Mouse (Mus musculus) lung, embryonic 16.5 days (tissue): ENCODE data around the gene P2ry12. TPM values are rescaled to one million over a fixed set of nuclear protein-coding genes. Genes with fewer than 3 reads are reported as not detected.

Source experiments
- ATAC-seq: fragments of 200-750 bp; cut with Nextera tagmentation; 2 replicates; pipeline ENCODE4 v1.8.0; 2017; ENCODE audit warnings: low read depth, mild to moderate bottlenecking, moderate library complexity
- H3K27ac ChIP-seq: fragments of 300-500 bp; sonication (generic); 2 replicates; pipeline ENCODE4 v1.5.1; 2014; ENCODE audit warnings: mild to moderate bottlenecking, control low read depth, low read length
- H3K27me3 ChIP-seq: fragments of 300-500 bp; sonication (generic); 2 replicates; pipeline ENCODE4 v1.6.1; 2014; ENCODE audit warnings: low read depth, low read length, mixed read lengths; ENCODE audit not compliant: control insufficient read depth, insufficient read depth
- H3K36me3 ChIP-seq: fragments of 300-500 bp; sonication (generic); 2 replicates; pipeline ENCODE4 v1.6.1; 2014; ENCODE audit warnings: low read length; ENCODE audit not compliant: control insufficient read depth, insufficient read depth
- H3K4me1 ChIP-seq: fragments of 300-500 bp; sonication (generic); replicated peaks from 2 replicates; pipeline ENCODE4 v1.6.1; 2014; ENCODE audit warnings: low read length, mixed read lengths; ENCODE audit not compliant: control insufficient read depth, insufficient read depth
- H3K4me2 ChIP-seq: fragments of 300-500 bp; sonication (generic); 2 replicates; pipeline ENCODE4 v1.6.1; 2014; ENCODE audit warnings: low read depth, low read length, control low read depth
- H3K4me3 ChIP-seq: fragments of 300-500 bp; sonication (generic); 2 replicates; pipeline ENCODE4 v1.5.1; 2014; ENCODE audit warnings: mild to moderate bottlenecking, low read length, control low read depth
- H3K9ac ChIP-seq: fragments of 300-500 bp; sonication (generic); 2 replicates; pipeline ENCODE4 v1.6.1; 2014; ENCODE audit warnings: low read length, control low read depth
- H3K9me3 ChIP-seq: fragments of 300-500 bp; sonication (generic); 2 replicates; pipeline ENCODE4 v1.6.1; 2016; ENCODE audit warnings: low read length; ENCODE audit not compliant: control insufficient read depth
- WGBS: fragments of 180-500 bp; shearing (Covaris S2); extraction: QIAGEN DNeasy Blood & Tissue Kit; methylation state at CpG from one replicate; pipeline ENCODE4 v1.1.7; 2014; 5-methylcytosine and 5-hydroxymethylcytosine counted together
- polyA plus RNA-seq: library from polyadenylated mRNA; unstranded; fragments of >200 nt; fragmentation: Nextera tagmentation; extraction: Ambion mirVana; gene quantifications from 2 replicates; pipeline ENCODE4 v1.2.1, GENCODE M21; 2015

The P2ry12 gene
- polyA plus RNA-seq, 1 experiment from 2014 or later, result 2.1 TPM

DNA sequence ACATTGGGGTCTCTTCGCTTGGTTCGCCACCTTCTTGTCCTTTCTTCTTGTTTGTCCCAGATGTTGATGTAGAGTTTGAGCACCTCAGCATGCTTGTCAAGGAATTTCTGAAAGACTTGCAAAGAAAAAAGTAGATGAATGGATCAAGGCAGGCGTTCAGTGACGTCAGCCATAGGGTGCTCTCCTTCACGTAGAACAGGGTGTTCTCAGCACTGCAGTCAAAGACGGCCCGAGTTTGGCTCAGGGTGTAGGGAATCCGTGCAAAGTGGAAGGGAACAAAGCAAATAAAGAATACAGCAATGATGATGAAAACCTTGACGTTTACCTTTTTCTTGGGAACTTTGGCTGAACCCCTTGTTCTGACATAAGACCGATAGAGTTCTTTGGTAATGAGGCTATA, 45.5 kb downstream of the P2ry12 start:
- no peak for ATAC-seq
- Histone ChIP-seq H3K27me3 (no peaks in the 10 kb centered on the region), H3K9me3 (no peaks in the 10 kb centered on the region), H3K27ac (no peak overlapping the region), H3K4me2 (no peak overlapping the region), H3K9ac (no peak overlapping the region), H3K4me1 (peaks cover 6% of the 10 kb centered on the region; the same call in 1 of the 2 replicates), H3K4me3 (no peak overlapping the region), H3K36me3 (no peaks in the 10 kb centered on the region)
- 79% methylated on average over 10 of the region's 10 CpGs for WGBS

DNA sequence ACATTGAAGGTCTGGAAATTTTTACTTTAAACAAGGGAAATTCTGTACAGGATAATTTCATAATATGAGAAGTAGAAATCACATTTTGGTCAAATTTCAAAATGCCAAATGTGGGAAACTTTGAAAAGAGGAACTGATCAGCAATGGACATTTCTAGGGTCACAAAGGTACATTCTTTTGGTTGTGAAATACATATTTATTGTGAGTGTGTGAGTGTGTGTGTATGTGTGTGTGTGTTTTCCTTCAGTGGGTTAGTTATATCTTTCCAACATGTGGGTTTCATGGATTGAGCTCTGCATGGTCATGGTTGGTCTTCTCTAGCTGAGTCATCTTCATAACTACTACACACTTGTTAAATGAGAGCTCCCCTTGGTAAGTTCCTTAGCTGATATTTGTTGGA, 50.3 kb downstream of the P2ry12 start:
- Histone ChIP-seq H3K9ac (no peak overlapping the region), H3K36me3 (no peaks in the 10 kb centered on the region), H3K9me3 (no peaks in the 10 kb centered on the region), H3K4me2 (no peak overlapping the region), H3K4me3 (no peak overlapping the region), H3K4me1 (peaks cover 3% of the 10 kb centered on the region; the same call in 1 of the 2 replicates), H3K27me3 (no peaks in the 10 kb centered on the region), H3K27ac (no peak overlapping the region)
- ATAC-seq, result no peak

DNA sequence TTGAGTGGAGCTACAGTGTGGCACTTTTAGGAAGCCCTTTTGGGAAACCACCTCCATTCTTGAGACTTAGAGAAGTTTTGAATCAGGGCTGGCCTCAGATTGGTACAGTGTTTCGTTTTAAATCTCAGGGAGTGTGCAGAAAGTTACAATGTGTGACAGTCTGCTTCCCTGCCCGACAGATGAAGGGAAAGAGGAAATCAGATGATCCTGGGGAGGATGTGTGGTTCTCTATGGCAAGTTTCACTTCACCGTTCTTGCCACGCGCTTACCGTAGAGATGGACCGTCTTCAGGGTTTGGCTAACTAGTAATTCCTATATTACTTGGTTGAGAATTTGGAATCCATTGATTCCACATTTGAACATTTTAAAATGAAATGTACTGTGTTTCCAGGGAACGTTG, 50.9 kb downstream of the P2ry12 start:
- H3K4me3 ChIP-seq, result no peak overlapping the region
- H3K36me3 ChIP-seq, result no peaks in the 10 kb centered on the region
- ATAC-seq, result no peak
- no peaks in the 10 kb centered on the region for H3K27me3 ChIP-seq
- WGBS, result 91% methylated on average over 8 of the region's 8 CpGs
- H3K4me1 ChIP-seq, result peaks cover 3% of the 10 kb centered on the region; the same call in 1 of the 2 replicates
- no peak overlapping the region for H3K27ac ChIP-seq
- H3K9ac ChIP-seq, result no peak overlapping the region
- no peaks in the 10 kb centered on the region for H3K9me3 ChIP-seq
- H3K4me2 ChIP-seq, result no peak overlapping the region

DNA sequence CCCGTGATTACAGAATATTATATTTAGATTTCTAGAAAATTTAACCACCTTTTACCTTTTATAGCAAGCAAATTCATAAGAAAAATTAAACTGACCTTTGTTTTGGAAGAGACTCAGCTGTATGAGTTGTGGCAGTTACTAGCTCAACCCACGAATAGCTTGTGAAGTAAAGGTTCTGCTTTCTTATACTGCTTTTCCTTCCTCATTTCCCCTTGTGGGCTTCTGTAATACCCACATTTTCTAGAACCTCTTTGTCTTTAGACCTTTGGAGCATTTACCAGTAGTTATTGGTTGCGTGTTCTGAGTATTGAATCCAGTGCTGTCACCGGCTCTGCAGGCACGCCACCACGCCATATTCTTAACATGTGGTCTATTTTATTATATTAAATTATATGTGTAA, 51.9 kb downstream of the P2ry12 start, which contains the start of gene P2ry13:
Gene P2ry13, minus strand, starts transcription at position 156 of the 400 bp plus-strand sequence.
- H3K36me3 ChIP-seq, result no peaks in the 10 kb centered on the region
- peaks cover 3% of the 10 kb centered on the region; the same call in 1 of the 2 replicates for H3K4me1 ChIP-seq
- no peak for ATAC-seq
- WGBS, result 88% methylated on average over 6 of the region's 6 CpGs
- H3K9ac ChIP-seq, result no peak within 1 kb of the TSS
- no peaks in the 10 kb centered on the region for H3K9me3 ChIP-seq
- no peaks in the 10 kb centered on the region for H3K27me3 ChIP-seq
- H3K27ac ChIP-seq, result no peak within 1 kb of the TSS
- no peak within 1 kb of the TSS for H3K4me3 ChIP-seq
- no peak within 1 kb of the TSS for H3K4me2 ChIP-seq

DNA sequence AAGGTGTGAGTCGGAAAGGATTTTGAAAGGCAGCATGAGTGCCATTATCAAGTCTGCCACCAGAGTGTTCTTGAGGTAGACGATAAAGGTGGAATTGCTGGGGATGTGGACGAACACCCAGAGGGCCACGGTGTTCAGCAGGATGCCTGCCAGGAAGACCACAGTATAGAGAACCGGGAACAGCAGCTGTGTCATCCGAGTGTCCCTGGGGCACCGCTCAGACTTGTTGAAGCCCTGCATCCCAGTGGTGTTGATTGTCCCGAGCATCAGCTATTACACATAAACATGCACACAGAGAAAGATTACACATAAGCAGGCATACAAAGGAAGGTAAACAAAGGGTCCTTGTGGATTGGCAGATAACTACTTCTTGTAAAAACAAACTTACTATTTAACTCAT, 52.6 kb downstream of the P2ry12 start:
- WGBS, result 46% methylated on average over 8 of the region's 8 CpGs
- no peak overlapping the region for H3K4me2 ChIP-seq
- no peaks in the 10 kb centered on the region for H3K27me3 ChIP-seq
- H3K36me3 ChIP-seq, result no peaks in the 10 kb centered on the region
- no peak overlapping the region for H3K9ac ChIP-seq
- H3K4me3 ChIP-seq, result no peak overlapping the region
- peaks cover 3% of the 10 kb centered on the region for H3K4me1 ChIP-seq
- H3K27ac ChIP-seq, result no peak overlapping the region
- no peaks in the 10 kb centered on the region for H3K9me3 ChIP-seq
- no peak for ATAC-seq

DNA sequence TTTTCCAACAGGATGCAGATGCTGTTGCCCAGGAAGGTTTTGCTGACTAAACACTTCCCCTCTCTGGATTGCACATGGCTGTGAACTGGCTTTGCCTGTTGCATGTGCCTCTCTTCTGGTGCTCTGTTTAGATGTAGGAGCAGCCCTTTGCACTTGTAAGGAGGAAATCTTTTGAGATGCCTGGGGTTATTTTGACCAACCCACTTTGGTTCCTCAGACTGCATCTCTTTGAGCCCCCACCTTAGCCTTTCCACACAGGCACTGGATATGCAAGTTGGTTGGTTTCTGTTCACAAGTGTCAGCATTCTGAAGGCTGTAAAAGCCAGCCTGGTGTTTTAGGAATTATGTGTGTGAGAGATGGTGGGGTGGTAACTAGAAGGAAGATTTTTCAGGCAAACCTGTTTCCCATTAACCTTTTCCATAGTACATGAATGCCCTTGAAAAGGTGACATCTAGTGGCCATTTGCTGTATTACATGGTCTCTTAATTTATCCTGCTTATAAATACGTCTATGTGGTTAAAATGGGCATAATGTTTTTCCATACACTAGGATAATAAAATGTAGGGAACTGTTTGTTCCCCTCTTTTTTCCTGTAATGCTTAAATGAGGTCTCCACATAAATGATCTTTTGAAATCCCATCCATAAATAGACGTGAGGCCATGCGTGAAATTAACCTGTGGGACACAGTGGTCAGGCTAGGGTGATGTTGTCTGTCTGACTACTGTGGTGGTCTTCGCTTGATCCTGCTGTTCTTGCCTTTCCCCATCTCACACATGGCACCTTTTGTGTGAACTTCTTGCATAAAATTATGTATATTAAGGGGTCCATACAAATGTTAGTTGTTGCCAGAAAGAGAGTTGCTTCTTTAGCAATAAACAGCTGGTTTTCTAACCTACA, 53.8 kb downstream of the P2ry12 start:
- 62% methylated on average over 4 of the region's 4 CpGs for WGBS
- peak; percentile 27; the same call in 1 of the 2 replicates for ATAC-seq

DNA sequence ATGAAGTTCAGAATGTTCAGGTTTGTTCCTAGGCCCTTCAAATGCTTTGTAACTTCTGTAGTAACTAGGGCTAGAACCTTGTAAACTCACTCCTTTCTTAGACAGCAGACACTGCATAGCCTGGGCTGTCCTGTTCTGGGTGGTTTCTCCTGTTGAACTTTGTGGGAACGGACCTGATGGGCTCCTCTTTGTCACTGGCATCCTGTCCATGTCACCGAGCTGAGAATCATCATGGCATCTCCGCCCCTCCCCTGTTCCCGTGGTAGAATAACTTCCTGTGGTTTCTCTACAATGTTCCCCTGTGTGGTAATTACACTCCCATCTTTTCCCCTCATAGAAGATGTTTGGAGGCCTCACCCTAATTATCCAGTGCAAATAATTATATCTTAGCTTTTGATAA, 56.7 kb downstream of the P2ry12 start:
- Histone ChIP-seq H3K9ac (no peak overlapping the region), H3K4me3 (no peak overlapping the region), H3K4me2 (no peak overlapping the region), H3K36me3 (no peaks in the 10 kb centered on the region), H3K9me3 (no peaks in the 10 kb centered on the region), H3K4me1 (peaks cover 10% of the 10 kb centered on the region), H3K27me3 (no peaks in the 10 kb centered on the region), H3K27ac (no peak overlapping the region)
- ATAC-seq, result no peak
- WGBS, result 69% methylated on average over 4 of the region's 4 CpGs

More for the DNA sequence above, 53.8 kb downstream of the P2ry12 start:
- Histone ChIP-seq H3K27me3 (no peaks in the 10 kb centered on the region), H3K4me1 (peaks cover 13% of the 10 kb centered on the region), H3K4me2 (no peak overlapping the region), H3K4me3 (no peak overlapping the region), H3K36me3 (no peaks in the 10 kb centered on the region), H3K9me3 (no peaks in the 10 kb centered on the region), H3K27ac (no peak overlapping the region), H3K9ac (no peak overlapping the region)

DNA sequence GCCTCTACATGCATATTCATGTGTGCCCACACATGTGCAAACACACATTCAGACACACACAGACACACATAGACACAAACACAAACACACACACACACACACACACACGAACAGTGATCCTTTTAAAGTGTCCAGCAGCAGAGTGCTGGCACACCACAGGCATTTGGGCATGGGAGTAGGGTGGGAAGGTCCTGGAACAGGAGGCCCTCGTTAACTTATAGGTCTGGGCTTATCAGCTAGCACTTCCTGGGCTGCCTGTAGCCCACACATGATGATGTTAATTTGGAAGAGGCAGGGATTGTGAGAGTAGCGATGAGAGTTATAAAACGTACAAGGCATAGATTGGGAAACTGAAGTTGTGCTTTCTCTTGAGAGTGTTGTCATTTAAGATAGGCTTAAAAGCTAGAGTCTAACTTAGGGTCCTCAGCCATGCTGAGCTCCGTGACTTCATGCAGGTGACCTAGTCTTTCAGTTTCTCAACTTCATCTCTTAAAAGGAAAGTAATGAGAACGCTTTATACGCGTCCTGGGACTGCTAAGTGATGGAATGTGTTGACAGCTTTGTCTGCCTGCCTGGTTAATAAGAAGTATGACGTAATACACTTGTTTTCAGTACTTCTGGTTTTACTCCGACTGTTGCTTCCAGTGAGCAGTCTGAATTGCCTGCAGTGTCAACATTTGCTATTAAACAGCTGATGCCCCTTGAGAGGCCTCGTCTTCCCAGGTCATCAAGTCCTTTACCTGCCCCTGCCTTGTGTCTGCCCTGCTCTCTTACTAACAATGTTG, 57.8 kb downstream of the P2ry12 start:
- H3K27me3 ChIP-seq, result no peaks in the 10 kb centered on the region
- ATAC-seq, result no peak
- WGBS, result 36% methylated on average over 11 of the region's 11 CpGs
- H3K36me3 ChIP-seq, result no peaks in the 10 kb centered on the region
- no peaks in the 10 kb centered on the region for H3K9me3 ChIP-seq
- H3K27ac ChIP-seq, result peak overlapping the region; percentile 73
- peaks cover 10% of the 10 kb centered on the region for H3K4me1 ChIP-seq
- no peak overlapping the region for H3K9ac ChIP-seq
- no peak overlapping the region for H3K4me2 ChIP-seq
- no peak overlapping the region for H3K4me3 ChIP-seq

DNA sequence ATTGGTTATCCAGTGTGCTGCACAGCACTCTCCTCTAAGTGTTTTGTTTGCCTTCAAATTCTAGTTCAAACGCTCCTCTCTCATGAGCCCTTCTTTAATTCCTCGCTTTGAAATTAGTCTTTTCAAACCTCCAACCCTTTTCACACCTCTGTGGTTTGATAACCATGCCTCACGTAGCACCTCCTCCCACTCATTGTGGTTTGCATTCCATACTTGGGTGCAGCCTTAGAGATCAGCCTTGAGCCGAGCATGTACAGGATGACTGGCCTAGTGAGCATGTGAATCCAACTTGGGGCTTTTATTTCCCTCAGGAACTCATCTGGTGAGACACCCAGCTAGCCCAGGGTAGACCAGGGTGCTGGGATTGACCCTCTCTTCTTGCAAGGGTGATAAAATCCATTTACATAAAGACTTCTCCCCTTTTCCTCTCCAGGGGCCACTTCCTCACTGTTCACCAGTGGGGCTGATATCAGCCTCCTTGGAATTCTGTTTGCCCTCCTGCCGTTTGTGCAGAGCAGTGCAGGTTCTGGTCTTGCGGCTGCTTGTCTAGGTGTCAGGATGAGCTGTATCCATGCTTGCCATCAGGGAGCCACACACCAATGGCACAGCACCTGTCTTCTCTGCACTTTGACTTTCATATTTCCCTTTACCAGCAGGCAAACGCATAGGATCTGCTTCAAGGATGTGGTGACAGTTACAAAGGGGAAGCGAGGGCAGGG, 58.7 kb downstream of the P2ry12 start:
- Histone ChIP-seq H3K36me3 (no peaks in the 10 kb centered on the region), H3K27ac (peak overlapping the region; percentile 73), H3K27me3 (no peaks in the 10 kb centered on the region), H3K9ac (no peak overlapping the region), H3K4me2 (no peak overlapping the region), H3K4me1 (peaks cover 10% of the 10 kb centered on the region), H3K4me3 (no peak overlapping the region), H3K9me3 (no peaks in the 10 kb centered on the region)
- WGBS, result 52% methylated on average over 8 of the region's 8 CpGs
- ATAC-seq, result peak; percentile 90
